Mouse (Mus musculus): ENCODE measurements around the gene Zcchc14. TPM values are rescaled to one million over a fixed set of nuclear protein-coding genes. Genes with fewer than 3 reads are reported as not detected.

Gene Zcchc14
- total RNA-seq, 1 experiment, result 18.6 TPM

DNA sequence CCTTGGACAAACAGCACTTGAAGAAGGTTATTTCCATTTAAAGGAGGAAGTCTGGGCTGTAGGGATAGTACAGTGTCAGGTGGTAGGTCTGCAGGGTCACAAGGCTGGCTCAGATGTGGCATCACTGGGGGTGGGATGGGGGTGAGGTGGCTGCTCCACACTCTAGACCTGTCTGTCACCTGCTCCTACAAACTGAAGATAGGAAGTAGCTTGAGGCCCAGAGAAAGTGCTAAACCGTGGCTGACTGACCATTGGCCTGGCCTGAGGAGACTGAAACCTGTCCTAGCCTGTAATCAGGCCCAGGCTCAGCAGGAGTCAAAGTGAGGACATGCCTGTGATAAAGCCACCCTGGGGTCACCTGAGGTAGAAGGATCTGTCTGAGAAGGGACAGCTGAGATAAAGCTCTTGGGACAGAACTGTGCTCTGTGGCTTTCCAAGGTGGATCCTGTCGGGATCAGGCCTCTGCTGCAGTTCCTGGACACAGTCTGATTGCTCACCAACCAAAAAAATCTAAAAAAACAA is 63.4 kb downstream of the Zcchc14 start:
- no peak overlapping the region for H3K27ac ChIP-seq (ENCODE audit: insufficient read depth, low read depth, low read length, poor library complexity, severe bottlenecking)
- H3K4me1 ChIP-seq (ENCODE audit: control insufficient read depth in 2 of 2, insufficient read depth in 2 of 2, low read length in 2 of 2, poor library complexity in 1 of 2), result peaks cover 0 to 23% of the 10 kb centered on the region in 2 experiments; a peak in 1 of 4 replicates
- in situ Hi-C loops (cut with MboI; ENCODE audit: low sequenced_read_pairs in 2 of 2, unreplicated experiment in 2 of 2), result no loop called here
- no peak for TF ChIP-seq ZNF384 (IDR thresholded peaks at IDR 0.05; ENCODE audit: low read depth, low read length)
- no peak for TF ChIP-seq HCFC1 (IDR thresholded peaks at IDR 0.05; ENCODE audit: borderline replicate concordance, insufficient read depth, low read length)
- TF ChIP-seq CHD2 (IDR thresholded peaks at IDR 0.05; ENCODE audit: low read depth, low read length), result no peak
- no peak for TF ChIP-seq ZC3H11A (IDR thresholded peaks at IDR 0.05; ENCODE audit: borderline replicate concordance, low read depth, low read length)
- no peak for TF ChIP-seq MAFK (IDR thresholded peaks at IDR 0.05; ENCODE audit: insufficient read depth, low read depth, low read length)
- H3K9me3 ChIP-seq (ENCODE audit: control insufficient read depth, insufficient read depth, low read depth, low read length), result no peaks in the 10 kb centered on the region
- peaks cover 16% of the 10 kb centered on the region; the same call in 1 of the 2 replicates for H3K36me3 ChIP-seq (ENCODE audit: control insufficient read depth, insufficient read depth, low read length, poor library complexity, severe bottlenecking)
- H3K4me3 ChIP-seq (ENCODE audit: insufficient read depth in 1 of 2, low read depth in 1 of 2, low read length in 2 of 2, poor library complexity in 1 of 2, severe bottlenecking in 1 of 2), result no peak overlapping the region
- H3K9ac ChIP-seq (ENCODE audit: insufficient read depth, low read depth, low read length, poor library complexity, severe bottlenecking), result no peak overlapping the region
- DNase-seq (ENCODE audit: low read depth, low spot score), result no peak

DNA sequence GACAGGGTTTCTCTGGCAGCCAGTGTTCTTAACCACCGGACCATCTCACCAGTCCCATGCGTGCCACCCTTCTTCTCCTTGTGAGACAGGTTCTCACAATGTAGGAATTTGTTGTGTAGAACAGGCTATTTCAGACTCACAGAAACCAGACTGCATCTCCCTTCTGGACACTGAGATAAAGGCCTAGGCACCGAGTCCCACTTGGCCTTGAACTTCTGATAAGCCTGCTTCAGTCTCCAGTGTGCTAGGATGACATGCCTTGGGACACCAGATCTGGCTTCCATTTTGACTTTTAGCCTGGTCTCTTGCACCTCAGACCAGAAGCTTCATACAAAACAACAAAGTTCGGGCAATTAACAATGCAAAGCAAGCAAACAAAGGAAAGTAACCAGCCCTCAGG is 64.0 kb downstream of the Zcchc14 start:
- no peak overlapping the region for H3K4me3 ChIP-seq (ENCODE audit: insufficient read depth in 1 of 2, low read depth in 1 of 2, low read length in 2 of 2, poor library complexity in 1 of 2, severe bottlenecking in 1 of 2)
- H3K27ac ChIP-seq (ENCODE audit: insufficient read depth, low read depth, low read length, poor library complexity, severe bottlenecking), result no peak overlapping the region
- H3K4me1 ChIP-seq (ENCODE audit: control insufficient read depth in 2 of 2, insufficient read depth in 2 of 2, low read length in 2 of 2, poor library complexity in 1 of 2), result peaks cover 1 to 23% of the 10 kb centered on the region in 2 experiments; a peak in 2 of 4 replicates
- H3K9ac ChIP-seq (ENCODE audit: insufficient read depth, low read depth, low read length, poor library complexity, severe bottlenecking), result no peak overlapping the region
- DNase-seq (ENCODE audit: low read depth, low spot score), result no peak
- H3K36me3 ChIP-seq (ENCODE audit: control insufficient read depth, insufficient read depth, low read length, poor library complexity, severe bottlenecking), result peaks cover 11% of the 10 kb centered on the region; the same call in 1 of the 2 replicates
- no peak for TF ChIP-seq HCFC1 (IDR thresholded peaks at IDR 0.05; ENCODE audit: borderline replicate concordance, insufficient read depth, low read length)
- TF ChIP-seq CHD2 (IDR thresholded peaks at IDR 0.05; ENCODE audit: low read depth, low read length), result no peak
- no peak for TF ChIP-seq MAFK (IDR thresholded peaks at IDR 0.05; ENCODE audit: insufficient read depth, low read depth, low read length)
- TF ChIP-seq ZNF384 (IDR thresholded peaks at IDR 0.05; ENCODE audit: low read depth, low read length), result no peak
- no peak for TF ChIP-seq ZC3H11A (IDR thresholded peaks at IDR 0.05; ENCODE audit: borderline replicate concordance, low read depth, low read length)
- no peaks in the 10 kb centered on the region for H3K9me3 ChIP-seq (ENCODE audit: control insufficient read depth, insufficient read depth, low read depth, low read length)
- in situ Hi-C loops (cut with MboI; ENCODE audit: low sequenced_read_pairs in 2 of 2, unreplicated experiment in 2 of 2), result no loop called here

DNA sequence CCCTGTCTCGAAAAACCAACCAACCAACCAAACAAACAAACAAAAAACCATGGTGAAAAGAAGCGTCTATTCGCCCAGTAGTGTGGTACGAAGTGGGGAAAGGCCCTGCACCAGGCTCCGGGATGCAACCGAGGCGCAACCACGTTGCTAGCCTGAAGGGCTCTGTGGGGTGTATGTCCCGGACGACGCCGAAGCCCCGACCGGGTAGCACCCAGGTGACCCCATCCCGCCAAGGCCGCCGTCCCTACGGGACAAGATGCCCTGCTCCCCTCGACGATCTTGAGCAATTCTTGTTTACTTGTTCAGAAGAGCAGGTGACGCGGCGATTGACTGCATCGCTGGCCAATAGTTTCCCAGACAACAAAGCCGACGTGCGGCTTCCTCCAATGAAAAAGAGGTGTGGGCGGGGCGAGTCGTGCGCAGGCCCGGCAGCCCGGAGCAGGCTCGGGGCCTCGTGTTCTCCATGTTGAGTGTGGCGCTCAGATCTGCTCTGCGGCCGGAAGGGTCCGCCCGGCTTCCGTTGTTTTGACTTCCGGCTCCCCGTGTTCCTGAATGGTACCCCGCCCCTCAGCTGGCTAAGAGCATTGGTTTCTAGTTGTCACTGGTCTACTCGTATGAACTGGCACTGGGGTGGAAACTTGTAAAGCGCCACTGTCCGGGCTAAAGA is 67.4 kb downstream of the Zcchc14 start:
- Histone ChIP-seq H3K36me3 (ENCODE audit: control insufficient read depth, insufficient read depth, low read length, poor library complexity, severe bottlenecking) (no peaks in the 10 kb centered on the region), H3K4me1 (ENCODE audit: control insufficient read depth in 2 of 2, insufficient read depth in 2 of 2, low read length in 2 of 2, poor library complexity in 1 of 2) (peaks cover 2 to 16% of the 10 kb centered on the region in 2 experiments; a peak in 2 of 4 replicates), H3K9me3 (ENCODE audit: control insufficient read depth, insufficient read depth, low read depth, low read length) (no peaks in the 10 kb centered on the region), H3K9ac (ENCODE audit: insufficient read depth, low read depth, low read length, poor library complexity, severe bottlenecking) (peak overlapping the region; percentile 81), H3K4me3 (ENCODE audit: insufficient read depth in 1 of 2, low read depth in 1 of 2, low read length in 2 of 2, poor library complexity in 1 of 2, severe bottlenecking in 1 of 2) (peak overlapping the region; percentile 71 to 92), H3K27ac (ENCODE audit: insufficient read depth, low read depth, low read length, poor library complexity, severe bottlenecking) (peak overlapping the region; percentile 67)
- DNase-seq (ENCODE audit: low read depth, low spot score), result peak; percentile 94
- no peak for TF ChIP-seq MAFK (IDR thresholded peaks at IDR 0.05; ENCODE audit: insufficient read depth, low read depth, low read length)
- no peak for TF ChIP-seq ZNF384 (IDR thresholded peaks at IDR 0.05; ENCODE audit: low read depth, low read length)
- TF ChIP-seq ZC3H11A (IDR thresholded peaks at IDR 0.05; ENCODE audit: borderline replicate concordance, low read depth, low read length), result no peak
- peak; percentile 95 for TF ChIP-seq CHD2 (IDR thresholded peaks at IDR 0.05; ENCODE audit: low read depth, low read length)
- TF ChIP-seq HCFC1 (IDR thresholded peaks at IDR 0.05; ENCODE audit: borderline replicate concordance, insufficient read depth, low read length), result peak; percentile 97
- in situ Hi-C loops (cut with MboI; ENCODE audit: low sequenced_read_pairs in 2 of 2, unreplicated experiment in 2 of 2), result no loop called here

DNA sequence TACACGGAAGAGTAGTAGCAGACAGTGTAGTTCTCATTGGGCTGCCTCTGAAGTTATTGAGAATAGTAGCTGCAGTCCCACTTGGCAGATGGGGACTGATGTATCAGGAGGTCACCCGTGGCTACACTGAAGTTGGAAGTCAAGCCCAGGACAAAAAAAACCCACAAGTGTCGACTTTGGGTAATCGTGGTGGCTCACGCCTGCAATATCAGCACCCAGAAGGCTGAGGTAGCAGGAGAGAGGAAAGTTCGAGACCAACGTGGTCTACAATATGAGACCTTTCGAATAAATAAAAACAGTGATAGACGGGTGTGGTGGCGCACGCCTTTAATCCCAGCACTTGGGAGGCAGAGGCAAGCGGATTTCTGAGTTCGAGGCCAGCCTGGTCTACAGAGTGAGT is 68.0 kb downstream of the Zcchc14 start:
- peak overlapping the region; percentile 81 for H3K9ac ChIP-seq (ENCODE audit: insufficient read depth, low read depth, low read length, poor library complexity, severe bottlenecking)
- H3K4me3 ChIP-seq (ENCODE audit: insufficient read depth in 1 of 2, low read depth in 1 of 2, low read length in 2 of 2, poor library complexity in 1 of 2, severe bottlenecking in 1 of 2), result peak overlapping the region; percentile 71 to 92
- no peak for DNase-seq (ENCODE audit: low read depth, low spot score)
- in situ Hi-C loops (cut with MboI; ENCODE audit: low sequenced_read_pairs in 2 of 2, unreplicated experiment in 2 of 2), result no loop called here
- no peaks in the 10 kb centered on the region for H3K9me3 ChIP-seq (ENCODE audit: control insufficient read depth, insufficient read depth, low read depth, low read length)
- no peak overlapping the region for H3K27ac ChIP-seq (ENCODE audit: insufficient read depth, low read depth, low read length, poor library complexity, severe bottlenecking)
- TF ChIP-seq ZNF384 (IDR thresholded peaks at IDR 0.05; ENCODE audit: low read depth, low read length), result no peak
- TF ChIP-seq HCFC1 (IDR thresholded peaks at IDR 0.05; ENCODE audit: borderline replicate concordance, insufficient read depth, low read length), result no peak
- no peak for TF ChIP-seq ZC3H11A (IDR thresholded peaks at IDR 0.05; ENCODE audit: borderline replicate concordance, low read depth, low read length)
- TF ChIP-seq CHD2 (IDR thresholded peaks at IDR 0.05; ENCODE audit: low read depth, low read length), result no peak
- no peak for TF ChIP-seq MAFK (IDR thresholded peaks at IDR 0.05; ENCODE audit: insufficient read depth, low read depth, low read length)
- H3K36me3 ChIP-seq (ENCODE audit: control insufficient read depth, insufficient read depth, low read length, poor library complexity, severe bottlenecking), result no peaks in the 10 kb centered on the region
- peaks cover 2 to 19% of the 10 kb centered on the region in 2 experiments; a peak in 2 of 4 replicates for H3K4me1 ChIP-seq (ENCODE audit: control insufficient read depth in 2 of 2, insufficient read depth in 2 of 2, low read length in 2 of 2, poor library complexity in 1 of 2)

Measured in ES-E14 (cell line).